Mouse (Mus musculus) heart, postnatal 0 days (tissue): Measurements from ENCODE around the gene Samd5.

Source experiments
- CTCF ChIP-seq: IDR thresholded peaks from 2 replicates; pipeline ENCODE4 v1.5.1; 2016; ENCODE audit warnings: antibody characterized with exemption, control low read depth, low read depth
- EP300 ChIP-seq: IDR thresholded peaks from 2 replicates; pipeline ENCODE4 v1.6.1; 2016; ENCODE audit warnings: antibody characterized with exemption, low read depth

DNA sequence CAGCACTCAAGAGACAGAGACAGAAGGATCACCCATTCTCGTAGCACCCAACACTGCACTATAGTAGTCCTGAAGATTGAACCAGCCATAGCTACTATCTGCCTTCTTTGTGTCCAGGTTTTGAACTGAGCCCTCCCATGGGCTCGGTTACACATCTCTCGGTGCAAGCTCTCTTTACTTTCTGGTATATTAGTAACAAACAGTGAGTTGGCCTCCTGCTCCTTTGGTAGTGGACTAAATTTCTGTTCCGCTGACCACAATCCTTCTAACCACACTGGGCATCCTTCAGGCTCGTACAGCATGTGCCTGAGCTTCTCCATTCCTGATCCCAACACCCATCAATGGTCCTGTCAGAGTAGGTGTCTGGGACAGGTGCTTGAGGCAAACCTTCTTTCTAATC is 2.3 kb downstream of the Samd5 start:
- no peak for TF ChIP-seq CTCF
- TF ChIP-seq EP300: no peak
